Mouse (Mus musculus) intestine, embryonic 15.5 days (tissue): Measurements from ENCODE around the gene Tspan10. TPM values are rescaled to one million over a fixed set of nuclear protein-coding genes. Genes with fewer than 3 reads are reported as not detected.
A peak's percentile ranks its signal among the peaks of the same experiment; 100 is the strongest.

Experiments
- ATAC-seq: fragments of 200-750 bp; cut with Nextera tagmentation; 2 replicates; pipeline ENCODE4 v1.8.0; 2017; ENCODE audit warnings: moderate TSS enrichment, moderate library complexity
- H3K27ac ChIP-seq: fragments of 300-500 bp; sonication (generic); 2 replicates; pipeline ENCODE4 v1.5.1; 2015; ENCODE audit warnings: mild to moderate bottlenecking, inconsistent platforms
- H3K27me3 ChIP-seq: fragments of 300-500 bp; sonication (generic); replicated peaks from 2 replicates; pipeline ENCODE4 v1.6.1; 2015; ENCODE audit warnings: inconsistent platforms
- H3K36me3 ChIP-seq: fragments of 300-500 bp; sonication (generic); 2 replicates; pipeline ENCODE4 v1.6.1; 2015; ENCODE audit warnings: inconsistent platforms
- H3K4me1 ChIP-seq: fragments of 300-500 bp; sonication (generic); replicated peaks from 2 replicates; pipeline ENCODE4 v1.6.1; 2015; ENCODE audit warnings: inconsistent platforms
- H3K4me2 ChIP-seq: fragments of 300-500 bp; sonication (generic); replicated peaks from 2 replicates; pipeline ENCODE4 v1.6.1; 2015; ENCODE audit warnings: mild to moderate bottlenecking, inconsistent platforms
- H3K4me3 ChIP-seq: fragments of 300-500 bp; sonication (generic); replicated peaks from 2 replicates; pipeline ENCODE4 v1.5.1; 2015; ENCODE audit warnings: inconsistent platforms
- H3K9ac ChIP-seq: fragments of 300-500 bp; sonication (generic); 2 replicates; pipeline ENCODE4 v1.6.1; 2015; ENCODE audit warnings: inconsistent platforms
- H3K9me3 ChIP-seq: fragments of 300-500 bp; sonication (generic); 2 replicates; pipeline ENCODE4 v1.6.1; 2016; ENCODE audit warnings: inconsistent platforms
- WGBS: fragments of 180-500 bp; shearing (Covaris S2); methylation state at CpG from one replicate; pipeline ENCODE4 v1.1.7; 2015; 5-methylcytosine and 5-hydroxymethylcytosine counted together
- polyA plus RNA-seq: library from polyadenylated mRNA; unstranded; fragments of >200 nt; fragmentation: Nextera tagmentation; extraction: Ambion mirVana; gene quantifications from 2 replicates; pipeline ENCODE4 v1.2.1, GENCODE M21; 2015

The Tspan10 gene
- polyA plus RNA-seq, 1 experiment from 2014 or later: not detected

- WGBS: 3% methylated on average over 62 of the region's 62 CpGs
- ATAC-seq: peak; percentile 95
- Histone ChIP-seq H3K4me1 (peaks cover 12% of the 10 kb centered on the region; the same call in 1 of the 2 replicates), H3K27ac (peak within 1 kb of the TSS; percentile 84), H3K27me3 (no peaks in the 10 kb centered on the region), H3K9me3 (no peaks in the 10 kb centered on the region), H3K4me2 (peak within 1 kb of the TSS; percentile 82), H3K36me3 (peaks cover 23% of the 10 kb centered on the region; the same call in 1 of the 2 replicates), H3K9ac (peak within 1 kb of the TSS; percentile 98), H3K4me3 (peak within 1 kb of the TSS; percentile 93)
These were observed 15.6 kb downstream of the Tspan10 start, which contains the start of the genes Oxld1 and Ccdc137 for GRCm38 (mm10) chr11:120457772-120458751. TSS of gene Oxld1 (minus strand) at chr11:120458068. TSS of gene Ccdc137 (plus strand) at chr11:120458115.

- Histone ChIP-seq H3K27me3 (no peaks in the 10 kb centered on the region), H3K4me1 (peaks cover 12% of the 10 kb centered on the region; the same call in 1 of the 2 replicates), H3K4me3 (peak overlapping the region; percentile 93), H3K9me3 (no peaks in the 10 kb centered on the region), H3K27ac (no peak overlapping the region), H3K36me3 (peaks cover 29% of the 10 kb centered on the region; the same call in 1 of the 2 replicates), H3K4me2 (peak overlapping the region; percentile 82), H3K9ac (peak overlapping the region; percentile 98)
- no peak for ATAC-seq
- WGBS: 63% methylated on average over 6 of the region's 6 CpGs
These were observed 16.6 kb downstream of the Tspan10 start for GRCm38 (mm10) chr11:120458847-120459597.

DNA sequence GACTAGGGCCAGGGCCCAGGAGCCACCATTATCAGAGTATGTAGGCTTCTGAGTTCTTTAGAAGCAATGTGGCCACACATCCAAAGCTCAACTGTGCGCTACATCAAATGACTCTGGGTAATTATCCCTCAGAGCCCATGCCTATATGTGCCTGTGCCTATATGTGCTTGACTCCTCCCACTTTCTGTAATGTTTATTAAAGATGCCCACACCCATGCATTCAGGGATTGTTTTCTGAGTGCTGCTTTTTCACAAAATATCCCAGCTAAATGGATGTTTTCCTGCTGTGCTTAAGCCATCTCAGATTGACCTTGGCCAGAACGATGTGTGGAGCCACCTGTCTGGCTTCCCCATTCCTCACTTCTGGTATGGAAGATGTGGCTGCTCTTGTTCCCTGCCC, 21.1 kb downstream of the Tspan10 start:
- no peaks in the 10 kb centered on the region for H3K9me3 ChIP-seq
- no peak for ATAC-seq
- no peak overlapping the region for H3K27ac ChIP-seq
- 89% methylated on average over 2 of the region's 2 CpGs for WGBS
- H3K27me3 ChIP-seq: no peaks in the 10 kb centered on the region
- H3K9ac ChIP-seq: no peak overlapping the region
- peaks cover 22% of the 10 kb centered on the region for H3K4me1 ChIP-seq
- H3K4me2 ChIP-seq: no peak overlapping the region
- H3K36me3 ChIP-seq: peaks cover 29% of the 10 kb centered on the region; the same call in 1 of the 2 replicates
- H3K4me3 ChIP-seq: no peak overlapping the region

DNA sequence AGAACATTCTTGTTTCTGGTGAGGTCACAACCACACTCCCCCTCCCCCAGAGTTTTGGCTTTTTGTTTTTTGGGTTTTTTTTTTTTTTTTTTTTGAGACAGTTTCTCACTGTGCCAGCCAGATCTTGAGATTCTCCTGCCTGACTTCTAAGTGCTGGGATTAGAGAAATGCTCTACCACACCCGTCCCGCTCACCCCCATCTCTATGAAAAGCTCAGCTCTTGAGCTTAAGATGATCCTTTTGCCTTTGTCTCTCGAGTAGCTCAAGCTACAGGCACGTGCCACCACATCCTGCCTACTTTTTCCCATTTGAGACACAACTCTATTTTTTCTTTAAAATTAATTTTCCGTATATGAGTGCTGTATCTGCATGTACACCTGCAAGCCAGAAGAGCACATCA, 21.9 kb downstream of the Tspan10 start:
- Histone ChIP-seq H3K4me1 (peaks cover 20% of the 10 kb centered on the region), H3K27me3 (no peaks in the 10 kb centered on the region), H3K9me3 (no peaks in the 10 kb centered on the region), H3K4me2 (no peak overlapping the region), H3K9ac (no peak overlapping the region), H3K4me3 (no peak overlapping the region), H3K36me3 (peaks cover 31% of the 10 kb centered on the region), H3K27ac (no peak overlapping the region)
- ATAC-seq: no peak
- 87% methylated on average over 5 of the region's 5 CpGs for WGBS

DNA sequence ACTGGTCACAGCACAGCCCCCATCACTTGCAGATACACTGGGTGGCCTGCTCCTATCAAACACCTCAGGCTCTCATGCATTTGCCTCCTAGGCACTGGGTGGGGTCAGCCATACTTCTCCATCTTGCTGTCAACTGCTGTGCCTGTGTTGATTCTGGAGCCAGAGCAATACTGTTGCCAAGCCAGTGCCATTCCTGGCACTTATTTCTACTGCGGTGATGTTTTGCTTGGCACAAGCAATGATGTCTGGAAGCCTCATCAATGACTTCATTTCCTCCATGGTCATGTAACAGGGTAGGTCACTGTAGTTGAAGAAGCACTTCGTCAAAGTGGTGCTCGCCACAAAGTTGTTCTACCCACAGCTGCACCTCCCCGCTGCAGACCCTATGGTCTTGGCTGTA, 23.1 kb downstream of the Tspan10 start:
- peaks cover 20% of the 10 kb centered on the region for H3K4me1 ChIP-seq
- H3K9ac ChIP-seq: 0 out of 2 replicates have a peak overlapping the region, but pooled peaks have one; percentile 5
- 91% methylated on average over 4 of the region's 4 CpGs for WGBS
- no peak overlapping the region for H3K4me3 ChIP-seq
- H3K9me3 ChIP-seq: no peaks in the 10 kb centered on the region
- no peak overlapping the region for H3K4me2 ChIP-seq
- H3K27me3 ChIP-seq: no peaks in the 10 kb centered on the region
- no peak overlapping the region for H3K27ac ChIP-seq
- no peak for ATAC-seq
- peaks cover 31% of the 10 kb centered on the region for H3K36me3 ChIP-seq

DNA sequence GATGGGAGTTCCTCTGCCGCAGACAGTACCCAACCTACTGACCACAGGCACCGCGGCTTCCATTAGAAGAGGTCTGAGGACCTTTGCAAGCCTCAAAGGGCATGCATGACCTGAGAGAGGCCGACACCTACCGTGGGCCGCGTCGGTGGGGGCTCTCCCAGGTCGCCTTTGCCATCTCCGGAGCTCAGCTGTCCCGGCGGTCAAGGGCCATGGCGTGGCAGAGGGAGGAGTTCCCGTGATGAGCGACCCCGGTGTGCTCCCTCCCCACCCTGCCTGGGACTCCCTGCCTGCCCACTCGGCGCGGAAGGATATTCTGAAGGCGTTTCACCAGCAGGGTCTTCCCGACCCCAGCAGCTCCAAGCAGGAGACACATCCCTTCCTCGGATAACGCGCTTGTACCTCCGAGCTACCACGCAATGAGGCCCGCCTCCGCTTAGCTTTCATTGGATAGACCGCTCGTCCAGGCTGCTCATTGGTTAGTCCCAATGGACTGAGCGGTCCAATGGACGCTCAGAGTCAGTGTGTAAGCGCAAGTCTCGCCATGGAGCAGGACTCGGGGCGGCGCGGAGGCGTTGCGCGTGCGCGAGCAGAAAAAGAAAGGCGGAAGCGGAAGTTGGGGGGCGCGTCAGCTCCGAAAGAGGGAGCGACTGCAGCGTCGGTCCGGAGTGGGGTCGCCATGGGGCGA, 24.7 kb downstream of the Tspan10 start, which contains the start of gene Arl16:
Arl16 (minus strand) TSS at position 557 of the 685 bp plus-strand sequence.
- H3K36me3 ChIP-seq: peaks cover 32% of the 10 kb centered on the region
- no peaks in the 10 kb centered on the region for H3K27me3 ChIP-seq
- WGBS: under 1% methylated on average over 53 of the region's 54 CpGs
- H3K4me3 ChIP-seq: peak within 1 kb of the TSS; percentile 86
- H3K27ac ChIP-seq: peak within 1 kb of the TSS; percentile 56
- H3K4me1 ChIP-seq: peaks cover 20% of the 10 kb centered on the region
- peak within 1 kb of the TSS; percentile 81 for H3K9ac ChIP-seq
- peak within 1 kb of the TSS; percentile 90 for H3K4me2 ChIP-seq
- no peaks in the 10 kb centered on the region for H3K9me3 ChIP-seq
- ATAC-seq: peak; percentile 100

DNA sequence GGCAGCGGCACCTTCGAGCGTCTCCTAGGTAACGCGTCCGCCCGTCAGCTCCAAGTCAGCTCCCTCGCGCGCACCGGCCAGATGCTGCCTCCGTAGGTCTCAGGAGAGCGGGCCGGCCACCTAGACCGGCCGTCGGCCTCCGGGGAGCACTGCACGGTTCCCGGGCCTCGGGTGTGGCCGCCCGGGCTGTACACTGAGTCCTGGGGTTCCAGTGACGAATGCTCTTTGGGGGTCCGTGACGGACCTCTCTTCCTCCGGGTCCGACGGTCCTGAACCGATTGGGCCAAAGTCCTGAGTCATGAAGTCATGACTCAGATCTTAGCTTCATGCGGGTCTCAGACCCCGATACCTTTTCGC, 25.3 kb downstream of the Tspan10 start:
- ATAC-seq: peak; percentile 77; the same call in 1 of the 2 replicates
- H3K4me1 ChIP-seq: peaks cover 20% of the 10 kb centered on the region
- H3K27ac ChIP-seq: peak overlapping the region; percentile 51; the same call in 1 of the 2 replicates
- H3K27me3 ChIP-seq: no peaks in the 10 kb centered on the region
- WGBS: under 1% methylated on average over 33 of the region's 33 CpGs
- H3K4me3 ChIP-seq: peak overlapping the region; percentile 86
- no peaks in the 10 kb centered on the region for H3K9me3 ChIP-seq
- peak overlapping the region; percentile 90 for H3K4me2 ChIP-seq
- peaks cover 33% of the 10 kb centered on the region for H3K36me3 ChIP-seq
- H3K9ac ChIP-seq: peak overlapping the region; percentile 73

DNA sequence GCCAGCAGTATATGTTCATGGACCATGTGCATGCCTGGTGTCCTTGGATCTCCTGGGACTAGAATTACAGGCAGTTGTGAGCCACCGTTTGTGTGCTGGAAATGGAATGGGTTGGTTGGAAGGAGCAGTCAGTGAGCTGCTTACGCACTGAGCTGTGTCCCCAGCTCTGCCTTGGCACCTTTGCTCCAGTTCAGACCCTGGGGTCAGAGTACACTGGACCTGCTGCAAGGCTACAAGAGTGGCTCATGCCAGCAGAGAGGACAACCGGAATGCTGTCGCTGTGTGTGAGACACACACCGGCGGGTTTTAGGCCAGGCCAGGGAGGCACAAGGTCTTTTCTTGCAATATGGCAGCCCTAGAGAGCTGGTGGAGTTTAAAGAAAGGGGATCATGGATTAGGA, 29.6 kb downstream of the Tspan10 start:
- no peak for ATAC-seq
- H3K27ac ChIP-seq: no peak overlapping the region
- 96% methylated on average over 6 of the region's 6 CpGs for WGBS
- no peaks in the 10 kb centered on the region for H3K27me3 ChIP-seq
- H3K4me2 ChIP-seq: no peak overlapping the region
- peaks cover 10% of the 10 kb centered on the region for H3K4me1 ChIP-seq
- H3K4me3 ChIP-seq: no peak overlapping the region
- peaks cover 61% of the 10 kb centered on the region for H3K36me3 ChIP-seq
- no peaks in the 10 kb centered on the region for H3K9me3 ChIP-seq
- no peak overlapping the region for H3K9ac ChIP-seq

- no peak for ATAC-seq
- Histone ChIP-seq H3K4me3 (peak overlapping the region; percentile 93; the same call in 1 of the 2 replicates), H3K27ac (peak overlapping the region; percentile 80; the same call in 1 of the 2 replicates), H3K4me2 (peak overlapping the region; percentile 78), H3K9ac (peak overlapping the region; percentile 94; the same call in 1 of the 2 replicates), H3K9me3 (no peaks in the 10 kb centered on the region), H3K36me3 (peaks cover 36% of the 10 kb centered on the region), H3K4me1 (peaks cover 19% of the 10 kb centered on the region), H3K27me3 (no peaks in the 10 kb centered on the region)
- WGBS: 81% methylated on average over 7 of the region's 7 CpGs
These were observed 41.0 kb downstream of the Tspan10 start for GRCm38 (mm10) chr11:120483448-120483934.

- H3K27ac ChIP-seq: peak within 1 kb of the TSS; percentile 80
- 0% methylated on average over 60 of the region's 60 CpGs for WGBS
- H3K36me3 ChIP-seq: peaks cover 28% of the 10 kb centered on the region
- peak within 1 kb of the TSS; percentile 93 for H3K4me3 ChIP-seq
- H3K27me3 ChIP-seq: no peaks in the 10 kb centered on the region
- H3K9ac ChIP-seq: peak within 1 kb of the TSS; percentile 94
- peak within 1 kb of the TSS; percentile 78 for H3K4me2 ChIP-seq
- H3K4me1 ChIP-seq: peaks cover 19% of the 10 kb centered on the region
- no peaks in the 10 kb centered on the region for H3K9me3 ChIP-seq
- peak; percentile 94 for ATAC-seq
These were observed 42.0 kb downstream of the Tspan10 start, which contains the start of gene Mrpl12 for GRCm38 (mm10) chr11:120484265-120484981. TSS of gene Mrpl12 (plus strand) at chr11:120484613.

DNA sequence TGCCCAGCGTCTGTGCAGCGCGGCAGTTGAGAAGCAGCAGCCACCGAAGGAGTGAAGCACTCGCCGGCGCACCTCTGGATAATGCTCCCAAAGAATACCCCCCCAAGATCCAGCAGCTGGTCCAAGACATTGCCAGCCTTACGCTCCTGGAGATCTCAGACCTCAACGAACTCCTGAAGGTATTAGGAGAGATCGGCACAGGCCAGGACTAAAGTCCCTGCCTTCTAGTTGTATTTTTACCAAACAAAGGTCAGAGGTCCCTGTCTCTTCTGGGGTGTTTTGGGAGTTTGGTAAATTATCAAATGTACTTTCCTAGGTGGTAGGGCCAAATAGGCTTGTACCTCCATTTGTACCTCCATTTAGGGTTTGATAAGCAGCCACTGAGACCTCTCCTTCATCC, 42.8 kb downstream of the Tspan10 start:
- WGBS: 7% methylated on average over 10 of the region's 10 CpGs
- no peak for ATAC-seq
- peaks cover 22% of the 10 kb centered on the region for H3K36me3 ChIP-seq
- H3K4me3 ChIP-seq: peak overlapping the region; percentile 93
- no peaks in the 10 kb centered on the region for H3K9me3 ChIP-seq
- peak overlapping the region; percentile 80 for H3K27ac ChIP-seq
- peak overlapping the region; percentile 78 for H3K4me2 ChIP-seq
- peaks cover 26% of the 10 kb centered on the region for H3K4me1 ChIP-seq
- no peaks in the 10 kb centered on the region for H3K27me3 ChIP-seq
- peak overlapping the region; percentile 94 for H3K9ac ChIP-seq
